Mouse (Mus musculus) ES-Bruce4 (cell line): ENCODE data around the gene Bhlhe40.

ENCODE experiments used
- CTCF ChIP-seq: IDR thresholded peaks from one replicate; pipeline ENCODE4 v1.8.1; 2011; ENCODE audit warnings: low read depth, low read length
- POLR2A ChIP-seq: IDR thresholded peaks from one replicate; pipeline ENCODE4 v1.8.1; 2011; ENCODE audit warnings: low read length; ENCODE audit not compliant: insufficient read depth

DNA sequence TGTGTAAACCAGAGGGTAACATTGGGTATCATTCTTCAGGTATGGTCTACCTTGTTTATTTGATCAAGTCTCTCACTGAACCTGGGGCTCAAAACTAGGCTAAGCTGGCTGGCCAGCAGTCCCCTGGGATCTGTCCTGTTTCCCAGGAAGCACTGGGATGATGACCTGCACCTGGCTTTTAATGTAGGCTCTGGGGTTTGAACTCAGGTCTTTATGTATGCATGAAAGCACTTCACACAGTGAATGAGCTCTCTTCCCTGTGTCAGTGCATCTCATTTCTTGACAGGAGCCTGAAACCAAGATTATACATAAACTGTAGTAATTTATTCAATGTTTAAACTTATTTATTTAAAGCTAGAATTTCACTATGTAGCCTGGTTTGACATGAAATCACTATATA is 51.7 kb downstream of the Bhlhe40 start:
- TF ChIP-seq CTCF (no peak), POLR2A (no peak)
